Mouse (Mus musculus): ENCODE measurements at regions not wholly inside any gene's neighbourhood (a gene's known extent, or its start where the extent isn't known, plus 50 kb on each side); places are given as distances from the start of the nearest gene placed in this dataset.
"Not testable (repeated sequence)": the region's sequence is repeated elsewhere in the genome, so short reads cannot be mapped to it uniquely, and the experiment has no call there.

GRCm38 (mm10) chr16:58146479-58146878 is 261.8 kb upstream of the Dcbld2 start:
- DNase-seq = no peak

- DNase-seq = no peak
Observed at GRCm38 (mm10) chr16:58155538-58155937, 252.7 kb upstream of the Dcbld2 start.

- no peak for DNase-seq
Observed at GRCm38 (mm10) chr16:58178744-58179401, 229.4 kb upstream of the Dcbld2 start.

- DNase-seq = not testable (repeated sequence)
Observed at GRCm38 (mm10) chr16:58179981-58180380, 228.3 kb upstream of the Dcbld2 start.

GRCm38 (mm10) chr16:58194619-58195497 is 213.4 kb upstream of the Dcbld2 start:
- no peak for DNase-seq

- peak; percentile 34 to 46 for DNase-seq
Observed at GRCm38 (mm10) chr16:58211872-58212271, 196.4 kb upstream of the Dcbld2 start.

- DNase-seq = no peak
Observed at GRCm38 (mm10) chr16:58234686-58235085, 173.6 kb upstream of the Dcbld2 start.

- DNase-seq = no peak
Observed at GRCm38 (mm10) chr16:58236857-58237256, 171.4 kb upstream of the Dcbld2 start.

- DNase-seq = no peak
Observed at GRCm38 (mm10) chr16:58276281-58276680, 132.0 kb upstream of the Dcbld2 start.

GRCm38 (mm10) chr16:58281474-58281873 is 126.8 kb upstream of the Dcbld2 start:
- peak in 1 of 2 experiments; percentile 37 for DNase-seq

GRCm38 (mm10) chr16:58294457-58294856 is 113.8 kb upstream of the Dcbld2 start:
- peak; percentile 35 to 64 for DNase-seq

GRCm38 (mm10) chr16:58295128-58295527 is 113.1 kb upstream of the Dcbld2 start:
- no peak for DNase-seq

GRCm38 (mm10) chr16:58299495-58299894 is 108.7 kb upstream of the Dcbld2 start:
- peak; percentile 57 to 82 for DNase-seq

- no peak for DNase-seq
Observed at GRCm38 (mm10) chr16:58300098-58300497, 108.1 kb upstream of the Dcbld2 start.

GRCm38 (mm10) chr16:58303555-58303954 is 104.7 kb upstream of the Dcbld2 start:
- peak; percentile 59 to 78 for DNase-seq

- no peak for DNase-seq
Observed at GRCm38 (mm10) chr16:58316889-58317455, 91.3 kb upstream of the Dcbld2 start.

GRCm38 (mm10) chr16:58331087-58331486 is 77.2 kb upstream of the Dcbld2 start:
- peak; percentile 57 to 69 for DNase-seq

- no peak for DNase-seq
Observed at GRCm38 (mm10) chr16:58343921-58344320, 64.3 kb upstream of the Dcbld2 start.

GRCm38 (mm10) chr16:58349354-58349753 is 58.9 kb upstream of the Dcbld2 start:
- peak; percentile 37 to 58 for DNase-seq

- no peak for DNase-seq
Observed at GRCm38 (mm10) chr16:58349802-58350201, 58.4 kb upstream of the Dcbld2 start.

- no peak for DNase-seq
Observed at GRCm38 (mm10) chr16:58352156-58352555, 56.1 kb upstream of the Dcbld2 start.

GRCm38 (mm10) chr16:58354551-58354950 is 53.7 kb upstream of the Dcbld2 start:
- peak; percentile 36 to 49 for DNase-seq
